ENCODE assay signal across 8 mouse cellular contexts in genomic region chr3:31145641-31146290, GRCm38 (mm10). TPM values are rescaled to one million over a fixed set of nuclear protein-coding genes. Genes with fewer than 3 reads are reported as not detected.
DNase-seq lines count a peak whose midpoint lies in the region; ATAC-seq lines count a peak whose summit lies in the region.

No protein-coding gene starts in this region.

- no peak overlapping the region for H3K27ac ChIP-seq in intestine, embryonic 15.5 days
- no peak overlapping the region for H3K27ac ChIP-seq in midbrain, embryonic 10.5 days (replicated peaks)

- 12% methylated on average over 14 of the region's 14 CpGs for WGBS in intestine, embryonic 15.5 days
- 17% methylated on average over 14 of the region's 14 CpGs for WGBS in midbrain, embryonic 10.5 days

- peak; percentile 86 for ATAC-seq in activated CD4-positive, CD25-positive, alpha-beta regulatory T cell, adult 4 months
- peak; percentile 82 for ATAC-seq in intestine, embryonic 15.5 days

- H3K4me1 ChIP-seq in intestine, embryonic 15.5 days (replicated peaks): peaks cover 4% of the 10 kb centered on the region
- peaks cover 15% of the 10 kb centered on the region for H3K4me1 ChIP-seq in midbrain, embryonic 10.5 days

- peak; percentile 51 for DNase-seq in 3134 (ENCODE audit: extremely low read depth, insufficient read length, low spot score)
- DNase-seq in embryo, embryonic 11 days: peak; percentile 93
- peak; percentile 31 to 65 for DNase-seq in gastrocnemius, postnatal 36 days
- peak; percentile 70 to 72 for DNase-seq in left cerebral cortex, postnatal 36 days (ENCODE audit: low spot score in 2 of 2)
- peak; percentile 68 for DNase-seq in midbrain, embryonic 10.5 days (ENCODE audit: low spot score)
- DNase-seq in right cerebral cortex, postnatal 4 days: peak; percentile 67

- intact Hi-C loops in gastrocnemius, postnatal 36 days (cut with DNase I): loop anchor here (2.0 to 5.0 kb wide), 2 partner anchors 312 to 457 kb away; no protein-coding TSS in a partner anchor
- intact Hi-C loops in left cerebral cortex, postnatal 36 days (cut with DNase I): loop anchor here (1.0 to 10.0 kb wide), 4 partner anchors 109 to 457 kb away; no protein-coding TSS in a partner anchor

- H3K4me2 ChIP-seq in intestine, embryonic 15.5 days (replicated peaks): 0 out of 2 replicates have a peak overlapping the region, but pooled peaks have one; percentile 22

- no peak overlapping the region for H3K9ac ChIP-seq in intestine, embryonic 15.5 days

- no peak overlapping the region for H3K4me3 ChIP-seq in intestine, embryonic 15.5 days (replicated peaks)
- no peak overlapping the region for H3K4me3 ChIP-seq in midbrain, embryonic 10.5 days

- no peaks in the 10 kb centered on the region; the same call in 1 of the 2 replicates for H3K27me3 ChIP-seq in intestine, embryonic 15.5 days (replicated peaks)
- peaks cover 46% of the 10 kb centered on the region for H3K27me3 ChIP-seq in midbrain, embryonic 10.5 days (ENCODE audit: low read depth, poor library complexity, severe bottlenecking)

- no peaks in the 10 kb centered on the region for H3K36me3 ChIP-seq in intestine, embryonic 15.5 days
- H3K36me3 ChIP-seq in midbrain, embryonic 10.5 days: no peaks in the 10 kb centered on the region

- H3K9me3 ChIP-seq in intestine, embryonic 15.5 days: no peaks in the 10 kb centered on the region
- no peaks in the 10 kb centered on the region for H3K9me3 ChIP-seq in midbrain, embryonic 10.5 days (replicated peaks)

RNA-seq across cellular contexts. Expression of gene Cldn11, which starts 4.0 kb away (rescaled TPM):
- not detected for polyA plus RNA-seq in activated CD4-positive, CD25-positive, alpha-beta regulatory T cell, adult 4 months (2017; shearing (Covaris generic))
- total RNA-seq in gastrocnemius, postnatal 36 days (2021): under 1 TPM; 0.30 to 0.36 TPM
- 4.9 and 7.3 TPM in 2 replicates for polyA plus RNA-seq in intestine, embryonic 15.5 days (2015; fragmentation: Nextera tagmentation; extraction: Ambion mirVana)
- total RNA-seq in left cerebral cortex, postnatal 36 days (2021): 100 to 1,000 TPM; 132 to 218 TPM
- 7.6 and 8.4 TPM in 2 replicates for polyA plus RNA-seq in midbrain, embryonic 10.5 days (2016; fragmentation: Nextera tagmentation; extraction: Ambion mirVana)

RNA-seq across cellular contexts. Expression of gene Skil, which starts 50.9 kb away (rescaled TPM):
- 10 to 100 TPM; 54.4 to 60.6 TPM for polyA plus RNA-seq in activated CD4-positive, CD25-positive, alpha-beta regulatory T cell, adult 4 months (2017; shearing (Covaris generic))
- 10 to 100 TPM in 1 of 2 experiments, 1 to 10 TPM in 1; 9.6 to 10.5 TPM for total RNA-seq in gastrocnemius, postnatal 36 days (2021)
- 17.5 and 21.3 TPM in 2 replicates for polyA plus RNA-seq in intestine, embryonic 15.5 days (2015; fragmentation: Nextera tagmentation; extraction: Ambion mirVana)
- total RNA-seq in left cerebral cortex, postnatal 36 days (2021): 10 to 100 TPM; 59.6 to 59.7 TPM
- polyA plus RNA-seq in midbrain, embryonic 10.5 days (2016; fragmentation: Nextera tagmentation; extraction: Ambion mirVana): 30.6 and 39.9 TPM in 2 replicates
